Mouse (Mus musculus): ENCODE data around the gene Cyb5r2.

Gene Cyb5r2

GRCm38 (mm10) chr7:107722536-107722935, 35.3 kb downstream of the Cyb5r2 start:
- DNase-seq (ENCODE audit: low read depth) = no peak

GRCm38 (mm10) chr7:107720771-107721170, 37.1 kb downstream of the Cyb5r2 start:
- DNase-seq (ENCODE audit: low read depth) = no peak

GRCm38 (mm10) chr7:107714067-107714466, 43.8 kb downstream of the Cyb5r2 start:
- no peak for DNase-seq (ENCODE audit: low read depth)

GRCm38 (mm10) chr7:107712743-107713142, 45.1 kb downstream of the Cyb5r2 start:
- DNase-seq (ENCODE audit: low read depth) = no peak

- DNase-seq (ENCODE audit: low read depth) = peak; percentile 89
Measured at GRCm38 (mm10) chr7:107708491-107709112, 49.2 kb downstream of the Cyb5r2 start.

GRCm38 (mm10) chr7:107707650-107708049, 50.2 kb downstream of the Cyb5r2 start:
- peak; percentile 89 for DNase-seq (ENCODE audit: low read depth)

GRCm38 (mm10) chr7:107705941-107706340, 51.9 kb downstream of the Cyb5r2 start:
- no peak for DNase-seq (ENCODE audit: low read depth)

GRCm38 (mm10) chr7:107702461-107703380, 55.1 kb downstream of the Cyb5r2 start:
- peak; percentile 20 for DNase-seq (ENCODE audit: low read depth)

- DNase-seq (ENCODE audit: low read depth) = no peak
Measured at GRCm38 (mm10) chr7:107700646-107701045, 57.2 kb downstream of the Cyb5r2 start.

- DNase-seq (ENCODE audit: low read depth) = no peak
Measured at GRCm38 (mm10) chr7:107699926-107700325, 57.9 kb downstream of the Cyb5r2 start.

All from induced T-regulatory cell, adult 2 months (primary cell).